Mouse (Mus musculus): ENCODE measurements around the gene Proca1.
A peak's percentile ranks its signal among the peaks of the same experiment; 100 is the strongest.

Proca1 gene

GRCm38 (mm10) chr11:78166640-78167039 lies 26.6 kb upstream of the Proca1 start:
- no peak for DNase-seq

DNA sequence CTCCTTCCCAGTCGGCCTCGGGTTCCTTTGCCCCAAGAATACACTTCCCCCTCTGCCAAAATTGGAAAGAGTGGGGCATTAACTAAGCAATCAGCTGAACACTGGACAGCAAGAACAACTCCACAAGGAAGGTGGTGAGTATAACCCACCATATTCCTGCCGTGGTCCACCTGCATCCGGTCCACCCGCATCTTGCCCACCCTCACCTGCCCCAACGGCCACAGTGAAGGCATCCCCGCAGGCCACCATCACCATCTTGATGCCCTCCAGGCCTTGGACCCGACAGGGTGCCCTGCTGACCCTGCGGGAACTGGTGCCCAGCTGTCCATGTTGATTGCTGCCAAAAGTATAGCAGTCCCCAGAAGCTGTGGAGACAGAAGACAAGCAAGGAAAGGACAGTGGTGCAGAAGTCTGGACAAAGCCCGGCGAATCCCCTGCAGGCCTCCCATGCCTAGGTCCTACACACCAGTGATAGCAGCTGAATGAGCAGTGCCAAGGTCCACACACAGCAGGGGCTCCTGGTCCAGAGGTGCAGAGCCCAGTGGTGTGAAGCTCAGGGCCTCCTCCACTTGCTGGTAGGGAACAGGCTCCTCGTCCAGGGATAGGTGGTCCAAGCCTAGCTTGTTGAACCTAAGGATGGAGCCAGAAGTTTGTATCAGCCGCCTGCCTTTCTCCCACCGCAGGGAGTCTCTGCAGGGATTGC lies 25.8 kb upstream of the Proca1 start:
- DNase-seq: no peak

DNA sequence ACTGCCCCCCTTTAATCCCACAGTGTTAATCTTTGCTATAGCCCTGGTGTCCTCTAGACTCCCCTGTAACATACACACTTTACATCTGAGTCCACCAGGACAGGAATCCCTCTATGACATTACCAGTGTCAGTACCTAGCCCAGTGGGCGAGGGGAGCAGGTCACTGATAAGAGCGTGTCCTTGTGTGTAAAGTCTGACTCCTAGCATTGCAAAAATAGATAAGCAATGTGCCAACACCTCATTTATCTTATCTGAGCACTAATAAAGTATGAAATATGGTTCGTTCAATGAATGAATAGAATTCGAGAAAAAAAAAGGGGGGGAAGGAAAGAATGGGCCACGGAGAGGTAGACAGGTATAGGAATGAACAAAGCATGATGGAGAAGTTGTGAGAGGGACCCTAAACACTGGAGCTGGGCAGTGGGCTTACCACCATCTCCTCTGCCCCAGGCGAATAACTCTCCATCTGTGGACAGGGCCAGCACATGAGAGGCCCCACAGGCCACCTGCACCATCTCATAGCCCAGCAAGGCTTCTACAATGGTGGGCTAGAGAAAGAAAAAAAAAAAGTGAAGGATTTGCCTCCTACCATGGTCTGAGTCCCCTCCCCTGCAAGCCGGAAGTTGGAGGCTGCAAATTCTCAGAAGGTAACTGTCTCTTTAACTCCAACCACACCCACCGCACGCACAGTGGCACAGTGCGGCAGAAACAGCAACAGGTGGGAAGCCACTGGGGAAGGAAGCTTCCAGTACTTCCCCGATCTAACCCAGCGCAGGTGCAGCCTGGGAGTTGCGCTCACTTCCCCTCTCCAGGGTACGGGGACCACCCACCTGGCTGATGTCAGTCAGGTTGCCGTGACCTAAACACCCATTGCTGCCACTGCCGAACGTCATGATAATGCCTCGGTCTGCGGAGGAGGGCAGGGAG lies 24.4 kb upstream of the Proca1 start:
- no peak for DNase-seq

DNA sequence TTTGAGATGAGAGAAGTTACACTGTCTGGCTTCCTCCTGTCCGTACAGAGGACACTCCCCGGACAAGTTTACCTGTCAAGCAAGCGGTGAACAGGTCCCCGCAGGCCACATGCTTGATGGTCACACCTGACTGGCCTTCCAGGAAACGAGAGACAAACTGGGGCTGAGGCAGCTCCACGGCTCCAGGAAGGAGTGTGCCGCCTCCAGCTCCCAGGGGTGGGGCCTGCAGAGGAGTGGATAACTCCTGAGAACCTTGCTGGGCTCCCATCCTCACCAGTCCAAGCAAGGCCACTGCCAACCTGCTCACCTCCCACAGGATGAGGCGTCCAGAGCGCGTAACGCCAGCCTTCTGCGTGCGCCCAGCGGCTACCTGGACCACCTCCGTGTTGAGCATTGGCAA lies 22.9 kb upstream of the Proca1 start:
- DNase-seq: no peak

GRCm38 (mm10) chr11:78171328-78171727 lies 21.9 kb upstream of the Proca1 start:
- DNase-seq: no peak

DNA sequence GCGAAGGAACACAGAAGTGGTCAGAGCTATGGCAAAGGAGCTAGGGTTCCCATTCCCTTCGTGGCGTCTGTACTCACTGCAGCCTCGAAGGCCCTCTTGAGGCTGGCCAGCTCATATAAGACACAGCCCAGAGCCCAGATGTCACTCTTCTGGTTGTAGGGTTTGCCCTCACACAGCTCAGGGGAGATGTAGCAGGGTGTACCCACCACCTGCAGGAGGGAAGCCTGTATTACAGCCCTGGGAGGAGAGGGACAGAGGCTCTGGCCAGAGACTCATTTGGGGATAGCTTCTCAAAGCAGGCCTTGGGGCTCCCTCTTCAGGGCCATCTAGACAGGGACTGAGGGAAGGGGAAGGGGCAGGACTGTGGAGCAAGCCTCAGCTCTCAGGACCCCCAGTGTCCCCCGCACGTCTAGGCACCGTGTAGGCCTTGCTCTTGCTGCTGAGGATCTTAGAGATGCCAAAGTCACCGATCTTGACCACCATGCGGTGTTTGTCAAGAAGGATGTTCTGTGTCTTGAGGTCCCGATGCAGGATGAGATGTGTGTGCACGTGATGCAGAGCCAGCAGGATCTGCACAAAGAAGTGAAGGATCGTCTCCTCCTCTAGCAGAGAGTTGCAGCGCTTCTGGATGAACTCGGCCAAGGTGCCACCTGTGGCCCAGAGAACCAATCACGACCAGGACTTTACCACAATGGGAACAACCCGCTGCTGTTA lies 21.0 kb upstream of the Proca1 start:
- no peak for DNase-seq

- DNase-seq: no peak
Observed at GRCm38 (mm10) chr11:78172748-78173383, 20.3 kb upstream of the Proca1 start.

DNA sequence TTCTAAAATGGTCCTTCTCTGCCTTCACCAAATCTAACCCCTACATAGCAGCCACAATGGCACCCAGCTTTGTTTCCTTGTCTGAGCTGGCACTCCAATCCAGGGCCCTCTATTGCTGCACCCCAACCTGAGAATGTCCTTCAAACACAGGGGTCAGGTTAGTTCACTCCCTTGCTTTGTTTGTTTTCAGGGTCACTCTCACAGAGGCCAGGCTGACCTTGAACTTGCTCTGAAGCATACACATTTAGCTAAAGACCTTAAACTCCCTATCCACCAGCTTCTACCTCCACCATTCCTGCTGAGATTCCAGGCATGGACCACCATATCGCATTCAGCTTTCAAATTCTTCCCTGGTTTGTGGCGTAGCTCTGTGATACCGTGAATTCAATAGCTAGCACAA lies 18.7 kb upstream of the Proca1 start:
- no peak for DNase-seq

DNA sequence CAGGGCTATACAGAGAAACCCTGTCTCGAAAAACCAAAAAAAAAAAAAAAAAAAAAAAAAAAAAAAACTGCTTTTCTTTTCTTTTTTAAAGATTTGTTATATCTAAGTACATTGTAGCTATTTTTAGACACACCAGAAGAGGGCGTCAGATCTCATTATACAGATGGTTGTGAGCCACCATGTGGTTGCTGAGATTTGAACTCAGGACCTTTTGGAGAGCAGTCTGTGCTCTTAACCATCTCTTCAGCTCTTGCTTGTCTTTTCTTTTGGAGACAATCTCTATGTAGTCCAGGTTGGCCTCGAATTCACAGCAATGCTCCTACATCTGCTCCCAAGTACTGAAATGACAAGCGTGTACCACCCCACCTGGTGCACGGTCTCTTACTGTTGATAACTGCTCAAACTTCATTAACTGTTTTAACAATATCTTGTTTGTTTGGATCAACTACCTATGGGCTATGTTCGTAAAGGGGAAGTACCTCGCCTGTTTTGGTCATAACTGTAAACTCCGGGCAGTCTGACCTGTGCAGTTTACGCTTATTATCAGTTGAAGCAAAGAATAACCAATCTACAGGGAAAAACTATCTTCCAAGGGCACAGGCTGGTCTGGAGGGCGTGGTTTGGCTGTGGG lies 17.3 kb upstream of the Proca1 start:
- no peak for DNase-seq

GRCm38 (mm10) chr11:78176402-78176862 lies 16.8 kb upstream of the Proca1 start, which contains the start of the genes Nek8 and Tlcd1:
TSS of gene Nek8 (minus strand) at chr11:78176675.
TSS of gene Tlcd1 (plus strand) at chr11:78176711.
- peak; percentile 98 for DNase-seq

- no peak for DNase-seq
Observed at GRCm38 (mm10) chr11:78176905-78177331, 16.3 kb upstream of the Proca1 start.

DNA sequence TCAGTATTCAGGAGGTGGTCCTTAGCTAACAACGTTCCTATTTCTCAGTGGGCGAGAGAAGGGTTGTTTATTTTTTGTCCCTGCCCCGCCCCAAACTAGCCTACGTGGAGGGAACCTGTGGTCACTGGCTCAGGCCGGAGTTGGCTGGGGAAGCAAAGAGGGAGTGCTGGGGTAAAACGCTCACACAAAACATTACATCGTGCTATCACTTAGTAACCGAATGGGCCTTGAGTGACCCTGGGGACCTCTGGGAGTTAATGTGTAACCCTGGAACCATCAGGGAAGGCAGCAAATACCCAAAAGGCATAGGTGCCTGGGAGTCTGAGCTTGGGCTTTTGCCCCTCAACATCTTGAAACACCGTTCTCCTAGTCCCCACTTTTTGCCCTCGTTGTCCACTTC lies 15.8 kb upstream of the Proca1 start:
- DNase-seq: peak; percentile 96

DNA sequence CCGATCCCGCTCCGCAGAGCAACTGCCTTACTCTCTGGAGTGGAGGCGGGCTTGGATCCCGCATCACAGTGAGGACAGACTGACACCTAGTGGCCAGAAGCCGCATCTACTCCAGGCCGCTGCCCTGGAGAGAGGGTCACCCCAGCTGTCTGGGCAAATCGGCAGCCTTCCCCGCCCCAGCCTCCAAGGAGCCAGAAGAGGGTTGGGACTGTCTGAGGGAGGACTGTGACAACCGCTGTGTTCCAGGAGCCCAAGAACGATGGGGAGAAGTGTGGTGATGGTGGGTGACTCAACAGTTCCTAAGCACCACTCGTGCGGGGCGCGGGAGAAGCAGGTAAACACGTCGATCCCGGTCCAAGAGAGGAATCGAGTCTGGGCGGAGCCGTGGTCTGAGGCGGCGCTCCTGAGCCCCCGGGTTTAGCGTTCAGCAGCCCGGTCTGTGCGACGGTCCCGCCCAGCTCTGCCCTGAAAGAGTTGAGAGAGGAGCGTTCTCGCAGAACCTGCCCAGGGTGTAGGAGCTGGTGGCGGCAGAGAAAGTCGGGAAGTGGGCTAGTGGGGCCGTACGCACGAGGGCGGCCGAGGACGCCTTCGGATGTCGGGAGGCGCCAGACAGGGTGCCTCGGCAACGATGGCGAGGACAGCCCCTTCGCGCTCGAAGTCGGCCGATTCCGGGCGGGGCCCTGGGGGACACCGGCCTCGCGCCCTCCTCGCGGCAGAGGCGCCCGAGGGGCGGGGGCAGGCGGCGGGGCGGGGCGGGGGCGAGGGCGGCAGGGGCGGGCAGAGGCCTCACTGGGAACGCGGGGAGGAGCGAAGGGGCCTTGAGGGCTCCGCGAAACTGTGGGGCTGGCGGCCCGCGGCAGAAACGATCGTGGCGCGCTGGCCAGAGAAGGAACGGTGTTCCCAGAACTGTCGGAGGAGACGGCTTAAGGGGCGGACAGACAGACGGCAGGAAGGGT lies 15.0 kb upstream of the Proca1 start:
- DNase-seq: peak; percentile 99

GRCm38 (mm10) chr11:78178859-78179437 lies 14.2 kb upstream of the Proca1 start:
- peak; percentile 93 for DNase-seq

- no peak for DNase-seq
Observed at GRCm38 (mm10) chr11:78179438-78179999, 13.7 kb upstream of the Proca1 start.

DNA sequence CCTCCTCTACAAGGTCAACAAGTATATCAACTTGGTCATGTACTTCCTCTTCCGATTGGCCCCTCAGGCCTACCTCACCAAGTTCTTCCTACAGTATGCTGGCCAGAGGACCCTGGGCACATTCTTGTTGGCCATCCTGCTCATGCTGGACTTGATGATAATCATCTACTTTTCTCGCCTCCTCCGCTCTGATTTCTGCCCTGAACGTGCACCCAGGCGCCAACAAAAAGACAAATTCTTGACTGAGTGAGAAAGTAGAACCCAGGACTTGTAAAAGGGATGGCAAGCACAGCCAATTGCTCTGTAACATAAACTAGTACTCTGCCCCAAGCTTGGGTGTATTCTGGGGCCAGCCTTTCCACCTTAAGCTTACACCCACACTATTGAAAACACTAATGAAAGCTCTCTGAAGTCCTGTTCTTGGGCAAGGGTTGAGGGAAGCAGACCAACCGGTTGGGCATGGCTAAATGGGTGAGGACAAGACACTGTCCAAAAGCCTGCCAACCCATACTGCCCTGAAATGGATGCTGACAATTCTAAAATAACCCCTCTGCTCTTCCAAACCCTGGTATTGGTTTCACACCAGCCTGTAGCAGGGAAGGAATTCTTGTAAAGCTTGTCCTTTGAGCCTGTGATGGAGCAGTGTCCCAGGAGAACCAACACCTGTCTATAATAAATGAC lies 13.0 kb upstream of the Proca1 start:
- no peak for DNase-seq

- DNase-seq: no peak
Observed at GRCm38 (mm10) chr11:78181830-78182357, 11.3 kb upstream of the Proca1 start.

GRCm38 (mm10) chr11:78182450-78182849 lies 10.7 kb upstream of the Proca1 start:
- DNase-seq: no peak
